Mouse (Mus musculus): ENCODE data around the gene Olfr447.

Olfr447 gene

GRCm38 (mm10) chr6:42908578-42908977 lies at the start of gene Olfr447:
Olfr447 (plus strand) TSS chr6:42908878.
- DNase-seq (ENCODE audit: low spot score in 2 of 2) = no peak

- no peak for DNase-seq (ENCODE audit: low spot score in 2 of 2)
These were observed 48.4 kb upstream of the Olfr447 start for GRCm38 (mm10) chr6:42860222-42860819.

GRCm38 (mm10) chr6:42869695-42870094 lies 39.0 kb upstream of the Olfr447 start:
- DNase-seq (ENCODE audit: low spot score in 2 of 2) = no peak

GRCm38 (mm10) chr6:42876323-42876722 lies 32.4 kb upstream of the Olfr447 start:
- DNase-seq (ENCODE audit: low spot score in 2 of 2) = no peak

GRCm38 (mm10) chr6:42890141-42890540 lies 18.5 kb upstream of the Olfr447 start, which contains the start of gene Olfr448:
Olfr448 (plus strand) TSS chr6:42890441.
- DNase-seq (ENCODE audit: low spot score in 2 of 2) = no peak

- DNase-seq (ENCODE audit: low spot score in 2 of 2) = no peak
These were observed 8.3 kb upstream of the Olfr447 start for GRCm38 (mm10) chr6:42900345-42900744.

- DNase-seq (ENCODE audit: low spot score in 2 of 2) = no peak
These were observed 12.4 kb downstream of the Olfr447 start, which contains the start of gene Olfr446 for GRCm38 (mm10) chr6:42921077-42921476. Olfr446 (plus strand) TSS chr6:42921377.

GRCm38 (mm10) chr6:42948767-42949166 lies 40.1 kb downstream of the Olfr447 start, which contains the start of gene Olfr444:
Olfr444 (plus strand) TSS chr6:42949067.
- no peak for DNase-seq (ENCODE audit: low spot score in 2 of 2)

Measured in spleen, postnatal 14 days (tissue).